Mouse (Mus musculus) intestine, embryonic 15.5 days (tissue): Measurements from ENCODE around the gene Rsf1. TPM values are rescaled to one million over a fixed set of nuclear protein-coding genes. Genes with fewer than 3 reads are reported as not detected.

ENCODE experiments used
- ATAC-seq: fragments of 200-750 bp; cut with Nextera tagmentation; 2 replicates; pipeline ENCODE4 v1.8.0; 2017; ENCODE audit warnings: moderate TSS enrichment, moderate library complexity
- H3K27ac ChIP-seq: fragments of 300-500 bp; sonication (generic); 2 replicates; pipeline ENCODE4 v1.5.1; 2015; ENCODE audit warnings: mild to moderate bottlenecking, inconsistent platforms
- H3K27me3 ChIP-seq: fragments of 300-500 bp; sonication (generic); replicated peaks from 2 replicates; pipeline ENCODE4 v1.6.1; 2015; ENCODE audit warnings: inconsistent platforms
- H3K36me3 ChIP-seq: fragments of 300-500 bp; sonication (generic); 2 replicates; pipeline ENCODE4 v1.6.1; 2015; ENCODE audit warnings: inconsistent platforms
- H3K4me1 ChIP-seq: fragments of 300-500 bp; sonication (generic); replicated peaks from 2 replicates; pipeline ENCODE4 v1.6.1; 2015; ENCODE audit warnings: inconsistent platforms
- H3K4me2 ChIP-seq: fragments of 300-500 bp; sonication (generic); replicated peaks from 2 replicates; pipeline ENCODE4 v1.6.1; 2015; ENCODE audit warnings: mild to moderate bottlenecking, inconsistent platforms
- H3K4me3 ChIP-seq: fragments of 300-500 bp; sonication (generic); replicated peaks from 2 replicates; pipeline ENCODE4 v1.5.1; 2015; ENCODE audit warnings: inconsistent platforms
- H3K9ac ChIP-seq: fragments of 300-500 bp; sonication (generic); 2 replicates; pipeline ENCODE4 v1.6.1; 2015; ENCODE audit warnings: inconsistent platforms
- H3K9me3 ChIP-seq: fragments of 300-500 bp; sonication (generic); 2 replicates; pipeline ENCODE4 v1.6.1; 2016; ENCODE audit warnings: inconsistent platforms
- WGBS: fragments of 180-500 bp; shearing (Covaris S2); methylation state at CpG from one replicate; pipeline ENCODE4 v1.1.7; 2015; 5-methylcytosine and 5-hydroxymethylcytosine counted together
- polyA plus RNA-seq: library from polyadenylated mRNA; unstranded; fragments of >200 nt; fragmentation: Nextera tagmentation; extraction: Ambion mirVana; gene quantifications from 2 replicates; pipeline ENCODE4 v1.2.1, GENCODE M21; 2015

The Rsf1 gene
- 16.9 and 18.8 TPM in 2 replicates for polyA plus RNA-seq

- ATAC-seq: peak; percentile 94
Measured at GRCm38 (mm10) chr7:97579067-97579975, at the start of gene Rsf1, which contains the start of gene Aamdc. Gene Rsf1 (plus strand): TSS chr7:97579889. Gene Aamdc (minus strand): TSS chr7:97579497.

GRCm38 (mm10) chr7:97535531-97535930, 44.2 kb upstream of the Rsf1 start:
- no peak for ATAC-seq
- Histone ChIP-seq H3K9me3 (no peaks in the 10 kb centered on the region), H3K27me3 (no peaks in the 10 kb centered on the region), H3K27ac (no peak overlapping the region), H3K4me1 (no peaks in the 10 kb centered on the region), H3K4me3 (no peak overlapping the region), H3K9ac (no peak overlapping the region), H3K36me3 (peaks cover 35% of the 10 kb centered on the region), H3K4me2 (no peak overlapping the region)
- 92% methylated on average over 5 of the region's 5 CpGs for WGBS

More at GRCm38 (mm10) chr7:97579067-97579975, at the start of gene Rsf1, which contains the start of gene Aamdc:
- Histone ChIP-seq H3K4me2 (peak within 1 kb of the TSS; percentile 76), H3K4me1 (peaks cover 2% of the 10 kb centered on the region; the same call in 1 of the 2 replicates), H3K9me3 (no peaks in the 10 kb centered on the region), H3K4me3 (peak within 1 kb of the TSS; percentile 99), H3K27ac (peak within 1 kb of the TSS; percentile 95), H3K9ac (peak within 1 kb of the TSS; percentile 98), H3K27me3 (no peaks in the 10 kb centered on the region), H3K36me3 (no peaks in the 10 kb centered on the region)
- WGBS: under 1% methylated on average over 53 of the region's 68 CpGs

GRCm38 (mm10) chr7:97536571-97536970, 43.1 kb upstream of the Rsf1 start:
- 88% methylated on average over 5 of the region's 5 CpGs for WGBS

GRCm38 (mm10) chr7:97546462-97546861, 33.2 kb upstream of the Rsf1 start:
- Histone ChIP-seq H3K9me3 (no peaks in the 10 kb centered on the region), H3K4me2 (no peak overlapping the region), H3K9ac (no peak overlapping the region), H3K4me1 (no peaks in the 10 kb centered on the region), H3K27ac (no peak overlapping the region), H3K36me3 (peaks cover 2% of the 10 kb centered on the region; the same call in 1 of the 2 replicates), H3K4me3 (no peak overlapping the region), H3K27me3 (no peaks in the 10 kb centered on the region)
- no peak for ATAC-seq
- 86% methylated on average over 2 of the region's 2 CpGs for WGBS

More at GRCm38 (mm10) chr7:97536571-97536970, 43.1 kb upstream of the Rsf1 start:
- H3K27me3 ChIP-seq: no peaks in the 10 kb centered on the region
- no peak overlapping the region for H3K27ac ChIP-seq
- H3K4me3 ChIP-seq: no peak overlapping the region
- H3K9ac ChIP-seq: no peak overlapping the region
- H3K4me2 ChIP-seq: no peak overlapping the region
- H3K36me3 ChIP-seq: peaks cover 33% of the 10 kb centered on the region
- H3K4me1 ChIP-seq: no peaks in the 10 kb centered on the region
- no peaks in the 10 kb centered on the region for H3K9me3 ChIP-seq
- ATAC-seq: no peak

- Histone ChIP-seq H3K4me1 (no peaks in the 10 kb centered on the region), H3K4me2 (no peak overlapping the region), H3K27ac (no peak overlapping the region), H3K9ac (no peak overlapping the region), H3K9me3 (no peaks in the 10 kb centered on the region), H3K27me3 (no peaks in the 10 kb centered on the region), H3K36me3 (no peaks in the 10 kb centered on the region), H3K4me3 (no peak overlapping the region)
- no peak for ATAC-seq
- WGBS: 92% methylated on average over 10 of the region's 10 CpGs
Measured at GRCm38 (mm10) chr7:97549301-97549700, 30.4 kb upstream of the Rsf1 start.

GRCm38 (mm10) chr7:97550673-97551072, 29.0 kb upstream of the Rsf1 start:
- 89% methylated on average over 9 of the region's 9 CpGs for WGBS
- Histone ChIP-seq H3K9ac (no peak overlapping the region), H3K4me2 (no peak overlapping the region), H3K27ac (no peak overlapping the region), H3K4me1 (no peaks in the 10 kb centered on the region), H3K36me3 (no peaks in the 10 kb centered on the region), H3K4me3 (no peak overlapping the region), H3K9me3 (no peaks in the 10 kb centered on the region), H3K27me3 (no peaks in the 10 kb centered on the region)
- no peak for ATAC-seq

- no peaks in the 10 kb centered on the region for H3K27me3 ChIP-seq
- H3K4me3 ChIP-seq: no peak overlapping the region
- H3K9ac ChIP-seq: no peak overlapping the region
- H3K9me3 ChIP-seq: no peaks in the 10 kb centered on the region
- no peaks in the 10 kb centered on the region for H3K36me3 ChIP-seq
- H3K4me2 ChIP-seq: no peak overlapping the region
- no peaks in the 10 kb centered on the region for H3K4me1 ChIP-seq
- ATAC-seq: no peak
- WGBS: 85% methylated on average over 2 of the region's 2 CpGs
- H3K27ac ChIP-seq: no peak overlapping the region
Measured at GRCm38 (mm10) chr7:97563576-97563975, 16.1 kb upstream of the Rsf1 start.

GRCm38 (mm10) chr7:97569372-97569771, 10.3 kb upstream of the Rsf1 start:
- no peak for ATAC-seq
- H3K4me1 ChIP-seq: no peaks in the 10 kb centered on the region
- H3K27me3 ChIP-seq: no peaks in the 10 kb centered on the region
- no peaks in the 10 kb centered on the region for H3K9me3 ChIP-seq
- H3K27ac ChIP-seq: no peak overlapping the region
- no peak overlapping the region for H3K9ac ChIP-seq
- H3K4me3 ChIP-seq: no peak overlapping the region
- WGBS: 76% methylated on average over 4 of the region's 4 CpGs
- H3K4me2 ChIP-seq: no peak overlapping the region
- H3K36me3 ChIP-seq: no peaks in the 10 kb centered on the region

- ATAC-seq: no peak
- no peak overlapping the region for H3K9ac ChIP-seq
- 91% methylated on average over 1 of the region's 1 CpGs for WGBS
- H3K27ac ChIP-seq: no peak overlapping the region
- H3K27me3 ChIP-seq: no peaks in the 10 kb centered on the region
- no peak overlapping the region for H3K4me2 ChIP-seq
- no peak overlapping the region for H3K4me3 ChIP-seq
- H3K9me3 ChIP-seq: no peaks in the 10 kb centered on the region
- no peaks in the 10 kb centered on the region for H3K36me3 ChIP-seq
- no peaks in the 10 kb centered on the region for H3K4me1 ChIP-seq
Measured at GRCm38 (mm10) chr7:97570389-97570788, 9.3 kb upstream of the Rsf1 start.

GRCm38 (mm10) chr7:97578361-97579066, 1.2 kb upstream of the Rsf1 start:
- peaks cover 2% of the 10 kb centered on the region; the same call in 1 of the 2 replicates for H3K4me1 ChIP-seq
- H3K36me3 ChIP-seq: no peaks in the 10 kb centered on the region
- H3K9me3 ChIP-seq: no peaks in the 10 kb centered on the region
- peak overlapping the region; percentile 76 for H3K4me2 ChIP-seq
- peak overlapping the region; percentile 99 for H3K4me3 ChIP-seq
- peak overlapping the region; percentile 95 for H3K27ac ChIP-seq
- H3K9ac ChIP-seq: peak overlapping the region; percentile 65
- peak; percentile 1 for ATAC-seq
- H3K27me3 ChIP-seq: no peaks in the 10 kb centered on the region
- WGBS: 21% methylated on average over 8 of the region's 8 CpGs

GRCm38 (mm10) chr7:97579976-97580842, 520 bp downstream of the Rsf1 start:
- H3K4me2 ChIP-seq: peak overlapping the region; percentile 76
- peaks cover 2% of the 10 kb centered on the region; the same call in 1 of the 2 replicates for H3K4me1 ChIP-seq
- no peaks in the 10 kb centered on the region for H3K36me3 ChIP-seq
- peak overlapping the region; percentile 95 for H3K27ac ChIP-seq
- whole genome bisulfite sequencing: 0% methylated on average over 60 of the region's 65 CpGs
- H3K9me3 ChIP-seq: no peaks in the 10 kb centered on the region
- H3K27me3 ChIP-seq: no peaks in the 10 kb centered on the region
- ATAC-seq: peak; percentile 54
- H3K4me3 ChIP-seq: peak overlapping the region; percentile 99
- peak overlapping the region; percentile 98 for H3K9ac ChIP-seq
